Mouse (Mus musculus) small intestine, adult 2 months (tissue): Measurements from ENCODE around the gene Naa35.

Experiments
- CTCF ChIP-seq: fragments of 200-500 bp; IDR thresholded peaks from 2 replicates; pipeline ENCODE4 v1.5.1; 2012; ENCODE audit warnings: low read depth, mild to moderate bottlenecking, control low read depth, inconsistent platforms, low read length, moderate library complexity, mixed read lengths; ENCODE audit not compliant: insufficient replicate concordance, insufficient read length; ENCODE audit errors: extremely low read depth
- POLR2A ChIP-seq: fragments of 200-500 bp; IDR thresholded peaks from 2 replicates; pipeline ENCODE4 v1.6.1; 2012; ENCODE audit warnings: low read depth, mild to moderate bottlenecking, control low read depth, inconsistent platforms, low read length, moderate library complexity

DNA sequence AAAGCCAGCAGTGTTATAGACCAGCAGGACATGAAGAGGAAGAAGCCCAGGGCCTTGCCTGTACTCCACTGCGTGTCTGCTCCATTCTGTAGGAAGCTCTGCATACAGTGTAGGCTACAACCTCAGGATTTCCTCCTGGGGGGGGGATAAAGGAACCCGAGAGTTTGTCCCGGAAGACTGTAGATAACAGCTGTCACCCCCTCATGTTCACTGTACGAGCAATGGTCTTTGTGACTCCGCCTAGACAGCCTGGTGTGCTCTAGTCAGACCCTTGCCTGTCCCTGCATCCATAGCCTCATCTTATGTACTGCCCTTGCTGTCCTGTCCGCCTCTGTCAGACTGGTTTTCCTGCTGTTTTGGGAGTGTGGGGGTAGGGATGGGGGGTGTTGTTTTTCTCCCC lies 33.4 kb downstream of the Naa35 start:
- TF ChIP-seq CTCF = no peak
- TF ChIP-seq POLR2A = no peak
